Mouse (Mus musculus): ENCODE measurements around the gene Esrp2. TPM values are rescaled to one million over a fixed set of nuclear protein-coding genes. Genes with fewer than 3 reads are reported as not detected.
A peak's percentile ranks its signal among the peaks of the same experiment; 100 is the strongest.

The Esrp2 gene
- polyA plus RNA-seq, 1 experiment: 0.67 TPM

- no peak for TF ChIP-seq POLR2A (IDR thresholded peaks at IDR 0.05; ENCODE audit: low read depth, low read length)
- no peak for TF ChIP-seq CTCF (IDR thresholded peaks at IDR 0.05; ENCODE audit: extremely low read depth, insufficient read depth, insufficient read length, insufficient replicate concordance)
- Histone ChIP-seq H3K27ac (ENCODE audit: insufficient read depth, low read length) (no peak overlapping the region), H3K27me3 (ENCODE audit: control insufficient read depth, insufficient read depth, low read length) (peaks cover 23% of the 10 kb centered on the region), H3K36me3 (ENCODE audit: control insufficient read depth, insufficient read depth, low read length) (no peaks in the 10 kb centered on the region; the same call in 1 of the 2 replicates), H3K4me1 (ENCODE audit: control insufficient read depth, insufficient read depth, insufficient read length) (peaks cover 17% of the 10 kb centered on the region), H3K4me3 (ENCODE audit: extremely low read depth, insufficient read depth, insufficient read length) (peak overlapping the region; percentile 31; the same call in 1 of the 2 replicates)
- 1% methylated on average over 24 of the region's 24 CpGs for WGBS
- no peak for DNase-seq (ENCODE audit: low read depth in 1 of 2, low spot score in 2 of 2)
Measured at GRCm38 (mm10) chr8:106137906-106138477, 1.2 kb upstream of the Esrp2 start.

- TF ChIP-seq CTCF (IDR thresholded peaks at IDR 0.05; ENCODE audit: extremely low read depth, insufficient read depth, insufficient read length, insufficient replicate concordance): no peak
- TF ChIP-seq POLR2A (IDR thresholded peaks at IDR 0.05; ENCODE audit: low read depth, low read length): no peak
- peak overlapping the region; percentile 37; the same call in 1 of the 2 replicates for H3K4me3 ChIP-seq (ENCODE audit: extremely low read depth, insufficient read depth, insufficient read length)
- H3K27ac ChIP-seq (ENCODE audit: insufficient read depth, low read length): no peak overlapping the region
- WGBS: 15% methylated on average over 22 of the region's 22 CpGs
- peaks cover 5% of the 10 kb centered on the region for H3K36me3 ChIP-seq (ENCODE audit: control insufficient read depth, insufficient read depth, low read length)
- DNase-seq (ENCODE audit: low read depth in 1 of 2, low spot score in 2 of 2): no peak
- H3K27me3 ChIP-seq (ENCODE audit: control insufficient read depth, insufficient read depth, low read length): peaks cover 23% of the 10 kb centered on the region
- peaks cover 17% of the 10 kb centered on the region for H3K4me1 ChIP-seq (ENCODE audit: control insufficient read depth, insufficient read depth, insufficient read length)
Measured at GRCm38 (mm10) chr8:106137218-106137905, 588 bp upstream of the Esrp2 start.

- Histone ChIP-seq H3K36me3 (ENCODE audit: control insufficient read depth, insufficient read depth, low read length) (peaks cover 18% of the 10 kb centered on the region), H3K4me1 (ENCODE audit: control insufficient read depth, insufficient read depth, insufficient read length) (peaks cover 17% of the 10 kb centered on the region), H3K4me3 (ENCODE audit: extremely low read depth, insufficient read depth, insufficient read length) (peak overlapping the region; percentile 37; the same call in 1 of the 2 replicates), H3K27ac (ENCODE audit: insufficient read depth, low read length) (no peak overlapping the region), H3K27me3 (ENCODE audit: control insufficient read depth, insufficient read depth, low read length) (peaks cover 23% of the 10 kb centered on the region)
- 19% methylated on average over 19 of the region's 19 CpGs for WGBS
- DNase-seq (ENCODE audit: low read depth in 1 of 2, low spot score in 2 of 2): no peak
- TF ChIP-seq CTCF (IDR thresholded peaks at IDR 0.05; ENCODE audit: extremely low read depth, insufficient read depth, insufficient read length, insufficient replicate concordance) (no peak), POLR2A (IDR thresholded peaks at IDR 0.05; ENCODE audit: low read depth, low read length) (no peak)
Measured at GRCm38 (mm10) chr8:106135672-106136071, 1.1 kb downstream of the Esrp2 start.

- H3K36me3 ChIP-seq (ENCODE audit: control insufficient read depth, insufficient read depth, low read length): peaks cover 23% of the 10 kb centered on the region
- H3K27me3 ChIP-seq (ENCODE audit: control insufficient read depth, insufficient read depth, low read length): peaks cover 23% of the 10 kb centered on the region
- H3K4me1 ChIP-seq (ENCODE audit: control insufficient read depth, insufficient read depth, insufficient read length): peaks cover 17% of the 10 kb centered on the region
- WGBS: 51% methylated on average over 14 of the region's 14 CpGs
- TF ChIP-seq POLR2A (IDR thresholded peaks at IDR 0.05; ENCODE audit: low read depth, low read length): no peak
- no peak for TF ChIP-seq CTCF (IDR thresholded peaks at IDR 0.05; ENCODE audit: extremely low read depth, insufficient read depth, insufficient read length, insufficient replicate concordance)
- no peak for DNase-seq (ENCODE audit: low read depth in 1 of 2, low spot score in 2 of 2)
- H3K4me3 ChIP-seq (ENCODE audit: extremely low read depth, insufficient read depth, insufficient read length): no peak overlapping the region
- no peak overlapping the region for H3K27ac ChIP-seq (ENCODE audit: insufficient read depth, low read length)
Measured at GRCm38 (mm10) chr8:106134751-106135571, 1.8 kb downstream of the Esrp2 start.

GRCm38 (mm10) chr8:106133946-106134345 lies 2.8 kb downstream of the Esrp2 start:
- 80% methylated on average over 6 of the region's 6 CpGs for whole genome bisulfite sequencing
- H3K27me3 ChIP-seq (ENCODE audit: control insufficient read depth, insufficient read depth, low read length): peaks cover 23% of the 10 kb centered on the region

GRCm38 (mm10) chr8:106133526-106133925 lies 3.2 kb downstream of the Esrp2 start:
- TF ChIP-seq POLR2A (IDR thresholded peaks at IDR 0.05; ENCODE audit: low read depth, low read length) (no peak), CTCF (IDR thresholded peaks at IDR 0.05; ENCODE audit: extremely low read depth, insufficient read depth, insufficient read length, insufficient replicate concordance) (no peak)
- Histone ChIP-seq H3K4me1 (ENCODE audit: control insufficient read depth, insufficient read depth, insufficient read length) (peaks cover 17% of the 10 kb centered on the region), H3K36me3 (ENCODE audit: control insufficient read depth, insufficient read depth, low read length) (peaks cover 33% of the 10 kb centered on the region), H3K27me3 (ENCODE audit: control insufficient read depth, insufficient read depth, low read length) (peaks cover 23% of the 10 kb centered on the region), H3K4me3 (ENCODE audit: extremely low read depth, insufficient read depth, insufficient read length) (no peak overlapping the region), H3K27ac (ENCODE audit: insufficient read depth, low read length) (no peak overlapping the region)
- WGBS: 62% methylated on average over 13 of the region's 13 CpGs
- no peak for DNase-seq (ENCODE audit: low read depth in 1 of 2, low spot score in 2 of 2)

More at GRCm38 (mm10) chr8:106133946-106134345, 2.8 kb downstream of the Esrp2 start:
- no peak for TF ChIP-seq CTCF (IDR thresholded peaks at IDR 0.05; ENCODE audit: extremely low read depth, insufficient read depth, insufficient read length, insufficient replicate concordance)
- no peak for TF ChIP-seq POLR2A (IDR thresholded peaks at IDR 0.05; ENCODE audit: low read depth, low read length)
- Histone ChIP-seq H3K27ac (ENCODE audit: insufficient read depth, low read length) (no peak overlapping the region), H3K36me3 (ENCODE audit: control insufficient read depth, insufficient read depth, low read length) (peaks cover 30% of the 10 kb centered on the region), H3K4me1 (ENCODE audit: control insufficient read depth, insufficient read depth, insufficient read length) (peaks cover 17% of the 10 kb centered on the region), H3K4me3 (ENCODE audit: extremely low read depth, insufficient read depth, insufficient read length) (no peak overlapping the region)
- no peak for DNase-seq (ENCODE audit: low read depth in 1 of 2, low spot score in 2 of 2)
